Mouse (Mus musculus): Measurements from ENCODE around the gene Pla2g4e.

DNA sequence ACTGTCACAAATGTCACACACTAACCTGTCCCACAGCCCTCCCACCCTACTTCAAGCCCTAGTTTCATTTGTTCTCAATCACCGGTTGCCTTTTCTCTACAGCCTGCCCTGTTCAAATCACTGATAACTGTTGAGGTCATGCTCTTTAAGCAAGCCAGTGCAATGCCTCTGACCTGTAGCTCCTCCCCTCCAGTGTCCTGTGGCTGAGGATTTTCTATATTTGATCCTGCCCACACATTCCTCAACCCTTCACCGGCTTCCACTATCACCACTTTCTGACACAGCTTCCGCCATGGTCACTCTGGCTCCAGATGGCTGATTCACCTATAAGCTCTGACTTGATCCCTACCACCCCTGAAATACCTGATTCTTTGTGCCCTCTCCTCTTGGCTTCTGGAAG lies 97.1 kb downstream of the Pla2g4e start:
- no peak for TF ChIP-seq CTCF (IDR thresholded peaks at IDR 0.05; ENCODE audit: low read depth)
- TF ChIP-seq EP300 (optimal IDR thresholded peaks at IDR 0.05): no peak
